Mouse (Mus musculus) myocyte (in vitro differentiated cells): ENCODE results near the gene Ap1m2.

Experiments used
- CEBPB ChIP-seq: IDR thresholded peaks from 2 replicates; pipeline ENCODE4 v1.6.1; 2011; ENCODE audit warnings: mild to moderate bottlenecking, moderate library complexity; ENCODE audit not compliant: poor library complexity, insufficient read depth, severe bottlenecking
- E2F4 ChIP-seq: IDR thresholded peaks from one replicate; pipeline ENCODE4 v1.6.1; 2011; ENCODE audit warnings: mild to moderate bottlenecking, control low read depth, moderate library complexity; ENCODE audit not compliant: insufficient read depth
- MYOG ChIP-seq, 3 experiments: IDR thresholded peaks; one replicate each; pipeline ENCODE4 v1.6.1; 2011; ENCODE audit warnings: control low read depth in 2 of 3, low read depth in 2 of 3, mild to moderate bottlenecking in 2 of 3; ENCODE audit not compliant: insufficient read length in 2 of 3, control insufficient read depth in 1 of 3, insufficient read depth in 1 of 3
- POLR2A ChIP-seq: IDR thresholded peaks from one replicate; pipeline ENCODE4 v1.6.1; 2011; ENCODE audit warnings: low read depth, mild to moderate bottlenecking, control low read depth, moderate library complexity; ENCODE audit not compliant: insufficient read length
- POLR2AphosphoS2 ChIP-seq: IDR thresholded peaks from one replicate; pipeline ENCODE4 v1.6.1; 2011; ENCODE audit warnings: low read depth, control low read depth; ENCODE audit not compliant: insufficient read length
- SRF ChIP-seq: IDR thresholded peaks from one replicate; pipeline ENCODE4 v1.6.1; 2011; ENCODE audit warnings: low read depth; ENCODE audit not compliant: control insufficient read depth, insufficient read length
- TCF3 ChIP-seq: IDR thresholded peaks from one replicate; pipeline ENCODE4 v1.6.1; 2011; ENCODE audit warnings: low read depth, control low read depth; ENCODE audit not compliant: insufficient read length
- USF1 ChIP-seq: IDR thresholded peaks from one replicate; pipeline ENCODE4 v1.6.1; 2011; ENCODE audit warnings: low read depth, mild to moderate bottlenecking, control low read depth, moderate library complexity

- TF ChIP-seq POLR2A, result no peak
- TF ChIP-seq POLR2AphosphoS2, result no peak
- no peak for TF ChIP-seq TCF3
- no peak for TF ChIP-seq MYOG (IDR thresholded peaks at IDR 0.05; ENCODE audit: control insufficient read depth in 1 of 3, insufficient read depth in 1 of 3, insufficient read length in 2 of 3, low read depth in 2 of 3)
- no peak for TF ChIP-seq CEBPB
- TF ChIP-seq SRF, result no peak
- no peak for TF ChIP-seq USF1
- no peak for TF ChIP-seq E2F4
Observed at GRCm38 (mm10) chr9:21331365-21332140, 19.4 kb upstream of the Ap1m2 start.
